Mouse (Mus musculus) WW6 (cell line): Measurements from ENCODE around the gene Bmpr1b.

Experiments
- DNase-seq: peaks from one replicate; pipeline ENCODE4 v3.0.0-alpha.2; 2013; ENCODE audit warnings: low read depth, low spot score

Gene Bmpr1b

DNA sequence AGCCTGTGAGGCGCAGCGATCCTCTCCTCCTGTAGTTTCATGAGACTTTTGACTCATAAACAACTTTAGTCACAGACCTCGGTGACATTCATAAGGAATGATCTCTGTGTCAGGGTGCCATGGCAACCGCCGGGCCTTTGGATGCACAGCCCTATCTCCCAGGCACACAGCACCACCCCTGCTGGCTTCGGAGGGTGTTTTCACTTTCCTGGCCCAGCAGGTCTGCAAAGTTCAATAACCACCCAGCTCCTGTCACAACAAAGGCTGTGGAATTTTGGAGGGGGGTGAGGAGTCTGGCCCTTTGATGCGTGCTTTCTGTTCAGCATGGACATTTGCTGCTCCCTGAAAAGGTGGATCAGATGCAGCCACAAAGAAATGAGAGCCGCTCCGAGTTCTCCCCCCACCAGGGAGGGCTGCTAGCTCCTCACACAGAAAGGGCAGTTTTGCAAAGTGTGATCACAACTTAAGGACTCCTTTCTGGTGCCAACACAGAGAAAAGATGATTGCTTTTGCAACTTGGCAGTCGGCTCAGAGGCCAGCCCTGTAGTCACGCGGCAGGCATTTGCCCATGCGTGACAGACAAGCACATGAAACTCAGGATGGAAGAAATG is 349.8 kb downstream of the Bmpr1b start:
- DNase-seq = no peak

DNA sequence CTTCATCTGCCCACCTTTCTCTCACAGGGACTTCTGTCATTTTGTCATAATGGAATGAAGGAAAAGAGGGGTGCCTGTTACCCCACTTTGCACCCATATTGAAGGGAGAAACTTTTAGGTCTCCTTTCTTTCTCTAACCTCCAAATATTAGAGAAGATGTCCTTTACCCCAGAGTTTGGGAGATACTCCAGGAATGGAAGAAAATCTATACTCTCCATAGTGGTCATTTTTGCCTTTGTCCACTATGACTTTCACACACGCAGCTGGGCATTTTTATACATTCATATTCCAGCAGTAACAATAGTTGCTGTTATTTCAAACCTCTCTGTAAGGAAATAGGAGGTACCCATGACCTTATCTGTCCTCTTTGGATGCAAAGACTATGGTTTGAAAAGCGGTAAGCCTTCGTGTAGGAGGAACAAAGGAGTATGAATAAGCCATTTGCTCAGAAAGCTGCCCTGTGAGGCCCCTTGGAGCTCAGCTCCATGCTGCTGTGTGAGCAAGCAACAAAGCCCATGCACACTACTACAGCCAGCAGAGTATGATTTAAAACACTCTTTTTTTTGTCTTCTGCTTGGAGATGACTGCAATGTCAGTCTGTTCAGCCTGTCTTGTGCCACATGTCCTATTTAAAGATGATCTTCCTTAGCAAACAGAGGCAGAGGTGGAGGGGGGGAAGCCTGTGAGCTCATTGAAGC is 350.5 kb downstream of the Bmpr1b start:
- DNase-seq = no peak

DNA sequence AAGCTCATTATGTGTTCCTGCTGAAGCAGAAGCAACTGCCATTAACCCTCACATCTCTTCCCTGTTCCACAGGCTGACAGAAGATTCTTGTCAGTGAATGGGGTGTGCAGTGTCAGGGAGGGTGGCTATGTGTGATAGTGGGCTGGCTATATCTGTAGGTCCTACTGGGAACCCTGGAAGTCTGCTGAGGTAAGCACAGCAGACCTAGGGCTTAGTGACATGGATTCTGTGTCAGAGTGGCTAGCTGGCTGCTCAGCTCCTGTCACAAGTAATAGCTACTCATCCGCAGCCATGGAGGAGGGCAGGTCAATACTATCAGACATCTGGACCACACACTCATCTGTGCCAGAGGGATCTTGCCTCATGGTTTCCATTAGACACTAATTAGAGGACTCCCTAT is 354.4 kb downstream of the Bmpr1b start:
- DNase-seq = no peak

DNA sequence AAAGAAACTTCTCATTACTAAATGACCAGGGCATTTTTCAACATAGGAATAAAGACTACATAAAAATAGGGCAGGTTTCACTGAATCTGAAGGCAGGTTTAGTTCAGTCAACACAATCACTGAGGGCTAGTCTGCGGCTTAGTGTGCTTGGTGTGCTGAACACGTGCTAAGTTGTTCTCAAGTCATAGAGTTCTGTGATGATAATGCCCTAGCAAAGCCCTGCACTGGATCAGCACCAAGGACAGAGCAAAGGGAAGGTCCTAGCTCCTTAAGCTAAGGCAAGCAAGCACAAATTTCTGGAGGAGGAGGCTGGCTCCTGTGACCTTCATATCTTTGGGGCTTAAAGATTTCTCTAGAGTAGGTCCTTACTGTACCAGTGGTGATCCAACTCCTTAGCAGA is 357.9 kb downstream of the Bmpr1b start:
- DNase-seq = peak; percentile 24

DNA sequence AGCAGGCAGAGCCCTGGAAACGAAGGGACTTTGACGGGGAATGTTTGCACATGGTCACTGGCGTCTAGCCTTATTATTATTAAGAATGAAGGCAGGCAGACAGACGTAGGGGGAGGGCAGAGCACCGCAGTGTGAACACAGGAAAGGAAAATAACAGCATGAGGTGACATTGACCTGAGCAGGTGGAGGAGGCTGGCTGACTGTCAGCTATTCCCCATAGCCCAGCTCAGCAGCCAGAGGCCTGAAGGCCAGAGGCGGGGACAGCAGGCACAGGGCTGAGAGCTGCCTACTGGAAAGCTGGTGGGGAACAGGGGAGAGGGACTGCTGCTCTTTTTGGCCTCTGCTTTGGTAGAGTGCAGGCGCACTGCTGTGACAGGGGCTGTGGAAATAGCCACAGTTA is 358.3 kb downstream of the Bmpr1b start:
- no peak for DNase-seq

DNA sequence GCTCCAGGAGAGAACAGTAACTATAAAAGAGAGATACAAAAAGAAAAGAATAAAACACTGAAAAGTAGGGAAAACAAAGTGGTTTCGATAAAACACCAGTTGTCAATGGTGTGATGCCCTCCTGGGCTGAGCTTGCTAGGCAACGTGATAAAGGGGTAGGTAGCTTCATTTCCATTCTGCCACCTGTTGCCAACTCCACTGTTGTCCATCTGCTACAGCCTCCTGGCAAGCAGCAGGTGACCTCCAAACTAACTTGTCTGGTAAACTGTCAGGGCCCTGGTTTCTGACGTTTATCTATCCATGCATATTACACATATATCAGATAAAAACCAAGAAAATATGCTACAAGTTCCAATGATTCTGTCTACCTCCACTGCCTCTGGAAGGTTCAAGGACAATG is 359.6 kb downstream of the Bmpr1b start:
- DNase-seq = no peak

DNA sequence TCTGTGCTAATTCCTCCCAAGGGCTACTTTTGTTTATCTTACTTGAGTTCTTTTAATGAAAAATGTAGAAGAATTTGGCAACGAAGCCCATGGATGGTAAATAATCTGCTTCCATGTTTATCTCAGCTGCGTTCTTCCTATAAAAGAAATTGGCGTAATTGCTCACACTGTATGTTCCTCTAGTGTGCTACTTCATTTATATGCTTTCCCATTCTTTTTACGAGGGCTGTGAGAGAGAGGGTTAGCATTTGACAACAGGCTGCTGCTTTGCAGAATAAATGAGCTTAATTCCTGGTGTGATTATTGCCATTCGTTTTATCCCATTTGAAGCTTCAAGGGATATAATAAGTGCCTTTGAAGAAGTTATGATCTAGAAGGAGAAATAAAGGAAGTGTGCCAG is 365.1 kb downstream of the Bmpr1b start:
- no peak for DNase-seq

DNA sequence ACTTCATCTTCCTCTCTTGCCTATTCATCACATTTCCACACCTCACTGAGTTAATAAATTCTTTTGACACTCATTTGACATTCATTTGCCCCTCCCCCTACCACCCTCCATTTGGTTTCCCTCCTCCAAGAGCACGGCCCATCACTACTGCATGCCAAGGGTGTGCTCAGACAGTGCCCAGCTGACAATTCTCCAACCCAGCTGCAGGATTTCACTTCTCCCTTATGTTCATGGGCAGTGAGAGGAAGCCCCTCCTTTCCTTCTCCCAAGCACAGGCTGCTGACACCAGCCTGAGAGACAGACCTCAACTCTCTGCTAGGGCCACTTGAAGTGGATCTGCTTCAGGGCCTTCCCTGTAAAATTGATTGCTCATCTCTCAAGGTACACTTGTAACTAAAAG is 371.4 kb downstream of the Bmpr1b start:
- DNase-seq = no peak

DNA sequence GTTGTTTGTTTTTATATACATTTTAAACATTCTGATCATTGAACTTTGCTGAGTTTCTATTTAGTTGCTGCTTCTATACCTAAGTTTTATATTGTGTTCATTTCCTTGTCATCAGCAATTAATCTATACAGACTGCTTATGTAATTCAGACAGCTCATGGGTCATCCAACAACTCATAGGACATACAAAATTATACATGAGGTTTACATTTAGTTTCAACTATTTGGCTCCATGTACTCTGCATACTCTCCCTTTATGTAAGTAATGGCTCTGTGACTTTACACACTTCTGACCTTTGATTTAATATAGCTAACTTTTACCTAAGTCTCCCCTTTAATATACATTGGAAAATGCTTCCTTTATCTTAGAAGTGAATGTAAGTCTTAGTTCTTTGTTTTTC is 371.9 kb downstream of the Bmpr1b start:
- no peak for DNase-seq

DNA sequence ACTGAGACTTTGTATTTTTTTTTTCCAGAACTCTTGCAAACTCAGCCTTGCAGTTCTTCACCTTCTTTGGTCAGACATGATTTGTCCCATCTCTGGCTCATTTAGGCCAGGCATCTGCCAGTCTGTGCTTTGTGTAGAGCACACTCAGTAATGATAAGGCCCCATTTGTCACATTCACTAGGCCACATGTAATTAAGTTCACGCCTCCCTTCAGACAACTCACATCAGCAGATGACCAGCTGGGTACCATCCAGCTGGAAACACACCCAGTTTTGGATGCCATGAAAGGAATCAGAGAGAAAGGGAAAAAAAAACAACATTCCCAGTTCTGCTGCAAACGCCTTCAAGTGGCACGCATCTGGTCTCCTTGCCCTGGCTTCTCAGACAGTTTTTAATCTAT is 374.9 kb downstream of the Bmpr1b start:
- DNase-seq = no peak

DNA sequence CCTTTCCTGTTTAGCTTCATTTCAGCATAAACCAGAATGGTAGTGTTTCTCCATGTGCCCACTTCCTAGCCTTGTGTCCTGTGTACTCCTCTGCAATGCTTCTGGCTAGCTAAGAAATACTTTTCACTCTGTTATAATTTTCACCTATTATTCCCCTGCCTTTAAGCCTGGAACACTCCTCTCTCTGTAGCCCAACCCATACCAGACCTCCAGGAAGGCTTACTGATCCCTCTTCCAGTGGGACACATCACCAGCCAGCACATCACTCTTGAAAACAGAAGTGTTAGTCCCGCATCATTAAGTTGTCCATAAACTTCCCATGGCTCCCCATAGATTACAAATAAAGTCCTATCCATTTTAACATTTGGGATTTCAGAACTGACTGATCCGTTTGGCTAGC is 375.5 kb downstream of the Bmpr1b start:
- no peak for DNase-seq

DNA sequence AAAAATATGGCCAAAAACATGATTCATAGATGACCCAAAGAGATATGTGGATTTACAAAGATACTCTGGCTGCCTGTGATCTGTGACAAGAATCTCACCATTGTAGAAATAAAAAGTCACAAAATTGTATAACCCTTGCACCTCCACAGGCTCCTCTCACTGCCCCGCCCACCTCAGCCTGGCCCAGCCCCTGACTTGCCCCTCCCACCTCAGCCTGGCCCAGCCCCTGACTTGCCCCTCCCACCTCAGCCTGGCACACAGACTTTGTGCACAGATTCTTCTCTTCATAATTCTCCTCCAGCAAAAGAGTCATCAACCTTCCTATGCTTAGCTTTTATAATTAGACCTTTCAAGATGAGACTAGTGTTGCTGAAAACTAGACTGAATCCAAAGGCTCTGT is 377.1 kb downstream of the Bmpr1b start:
- no peak for DNase-seq

DNA sequence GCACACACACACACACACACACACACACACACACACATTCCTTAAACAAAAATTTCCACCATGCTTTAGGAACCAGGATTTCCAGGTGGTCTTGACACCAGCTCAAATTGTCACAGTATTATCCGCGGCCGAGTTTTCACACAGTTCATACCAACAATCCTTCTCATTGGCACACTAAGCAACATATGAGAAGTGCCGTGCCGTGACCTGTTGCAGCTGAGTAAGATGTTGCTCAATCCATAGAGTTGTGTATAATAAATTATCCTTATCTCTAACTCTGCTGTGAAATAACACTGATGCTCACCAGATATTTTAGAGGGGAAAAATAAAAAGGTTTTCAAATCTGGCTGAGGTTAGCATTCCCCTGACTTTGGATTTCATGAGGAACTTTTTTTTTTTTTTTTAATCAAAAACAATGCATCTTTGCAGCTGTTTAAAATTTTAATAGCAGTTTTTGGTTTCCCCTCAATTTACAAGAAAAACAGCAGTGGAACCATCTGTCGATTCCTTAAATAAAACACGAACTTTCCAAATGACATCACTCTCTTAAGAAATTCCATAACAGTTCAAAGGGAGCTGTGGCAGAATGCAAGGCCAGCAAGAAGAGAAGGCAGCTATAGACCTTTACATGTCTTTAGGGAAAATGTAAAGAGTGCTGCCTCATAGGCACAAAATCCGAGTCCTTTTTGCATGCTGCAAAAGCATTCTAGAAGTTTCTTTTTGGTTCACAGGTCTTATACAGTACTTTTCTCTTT is 378.0 kb downstream of the Bmpr1b start:
- no peak for DNase-seq
